Mouse (Mus musculus): ENCODE results near the gene Fsd1.

The Fsd1 gene

DNA sequence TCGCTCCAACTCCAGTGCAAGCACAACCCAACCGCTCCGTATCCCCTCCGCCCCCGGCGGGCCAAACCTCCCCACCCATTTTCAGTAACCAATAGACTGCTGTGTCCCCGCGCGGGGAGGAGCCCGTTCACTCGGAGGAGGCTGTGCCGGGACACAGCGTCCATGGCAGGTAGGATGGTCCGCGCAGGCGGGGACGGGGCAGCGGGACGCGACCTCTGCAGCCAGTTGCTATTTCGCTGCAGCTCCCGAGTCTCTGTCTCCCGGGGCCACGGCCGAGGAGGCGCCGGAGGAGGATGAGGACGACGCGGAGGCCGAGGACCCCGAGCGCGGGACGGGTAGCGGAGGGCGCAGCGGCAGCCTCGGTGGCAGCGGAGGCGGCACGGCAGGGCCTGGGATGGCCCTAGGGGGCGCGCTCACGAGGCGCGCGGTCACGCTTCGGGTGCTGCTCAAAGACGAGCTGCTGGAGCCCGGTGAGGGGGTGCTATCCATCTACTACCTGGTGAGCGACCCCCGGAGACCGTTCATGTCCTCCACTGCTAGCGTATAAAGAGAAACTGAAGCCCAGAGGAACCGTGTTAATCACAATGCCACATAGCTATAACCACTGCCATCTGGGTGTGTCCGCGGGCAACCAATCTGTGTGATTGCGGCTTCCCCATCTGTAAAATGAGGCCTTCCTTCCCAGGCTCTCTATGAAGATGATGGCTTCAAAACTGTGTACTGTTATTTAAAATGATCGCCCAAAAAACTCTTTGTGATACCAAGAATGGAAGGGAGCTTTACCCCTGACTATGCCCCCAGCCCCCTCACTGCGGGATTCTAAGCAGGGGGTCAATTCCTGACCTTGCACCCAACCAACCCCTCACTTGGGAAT lies 23.0 kb downstream of the Fsd1 start:
- peak; percentile 94 for DNase-seq (ENCODE audit: low read depth, low spot score)

GRCm38 (mm10) chr17:56009962-56010240 lies 23.6 kb downstream of the Fsd1 start:
- DNase-seq (ENCODE audit: low read depth, low spot score) = no peak

DNA sequence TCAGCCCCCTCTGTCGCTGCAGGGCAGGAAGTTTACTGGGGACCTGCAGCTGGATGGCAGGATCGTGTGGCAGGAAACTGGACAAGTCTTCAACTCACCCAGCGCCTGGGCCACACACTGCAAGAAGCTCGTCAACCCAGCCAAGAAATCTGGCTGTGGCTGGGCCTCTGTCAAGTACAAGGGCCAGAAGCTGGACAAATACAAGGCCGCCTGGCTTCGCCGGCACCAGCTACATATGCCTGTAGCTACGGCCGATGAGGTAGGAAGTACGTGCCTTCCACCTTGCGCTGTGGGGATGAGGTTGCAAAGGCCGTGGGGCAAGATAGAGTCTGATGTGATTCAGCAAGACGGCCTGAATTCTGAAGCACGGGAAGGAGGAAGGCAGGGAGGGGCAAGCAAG lies 23.9 kb downstream of the Fsd1 start:
- no peak for DNase-seq (ENCODE audit: low read depth, low spot score)

DNA sequence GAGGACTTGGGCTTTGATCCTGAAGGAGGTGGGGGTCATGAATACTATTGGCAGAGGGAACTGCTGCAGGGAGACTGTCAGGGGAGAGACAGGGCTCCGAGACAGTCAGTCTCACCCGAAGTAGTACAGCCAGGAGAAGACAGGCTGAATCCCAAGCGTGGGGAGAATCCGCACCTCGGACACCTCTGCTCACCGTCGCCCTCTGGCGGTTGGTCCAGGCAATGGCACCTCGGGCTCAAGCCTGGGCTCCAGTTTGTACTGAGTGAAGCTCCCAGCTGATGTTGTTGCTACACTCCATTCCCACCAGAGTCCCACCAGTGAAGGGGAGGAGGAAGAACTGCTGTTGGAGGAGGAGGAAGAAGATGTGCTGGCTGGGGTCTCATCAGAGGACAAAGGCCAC lies 24.4 kb downstream of the Fsd1 start:
- peak; percentile 72 for DNase-seq (ENCODE audit: low read depth, low spot score)

DNA sequence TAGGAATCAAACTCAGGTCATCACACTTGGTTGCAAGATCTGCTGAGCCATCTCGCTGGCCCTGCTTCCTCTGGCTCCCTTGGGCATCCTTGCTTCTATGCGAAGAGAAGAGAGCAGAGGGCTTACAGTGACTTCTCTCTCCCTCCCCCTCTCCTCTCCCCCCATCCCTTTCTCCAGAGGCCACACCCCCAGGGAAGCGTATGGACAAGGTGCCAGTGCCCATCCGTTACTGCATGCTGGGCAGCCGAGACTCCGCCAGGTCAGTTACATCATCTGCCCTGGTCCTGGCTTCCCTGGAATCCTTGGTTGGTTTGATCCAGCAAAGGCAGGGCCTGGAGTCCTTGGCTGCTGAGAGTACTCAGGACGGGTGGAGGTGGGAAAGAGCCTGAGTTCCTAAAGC lies 25.1 kb downstream of the Fsd1 start:
- no peak for DNase-seq (ENCODE audit: low read depth, low spot score)

DNA sequence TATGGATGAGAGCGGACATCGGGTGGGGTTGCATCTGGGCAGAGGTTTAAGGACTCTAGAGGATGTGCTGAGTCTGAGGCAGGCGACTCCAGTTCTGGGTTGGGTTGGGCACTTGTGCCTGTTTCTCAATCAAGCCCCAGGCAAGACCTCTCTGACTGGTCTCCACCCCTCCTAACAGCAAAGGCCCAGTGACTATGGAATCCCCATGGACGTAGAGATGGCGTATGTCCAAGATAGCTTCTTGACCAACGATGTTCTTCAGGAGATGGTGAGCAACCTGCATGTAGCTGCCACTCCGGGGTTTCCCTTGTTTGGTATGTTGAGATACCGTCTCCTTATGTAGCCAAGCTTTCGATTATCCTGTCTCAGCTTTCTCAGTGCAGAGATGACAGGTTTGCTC lies 29.0 kb downstream of the Fsd1 start:
- no peak for DNase-seq (ENCODE audit: low read depth, low spot score)

- DNase-seq (ENCODE audit: low read depth, low spot score) = no peak
Observed at GRCm38 (mm10) chr17:56016382-56016781, 30.1 kb downstream of the Fsd1 start.

GRCm38 (mm10) chr17:56016793-56017785 lies 30.8 kb downstream of the Fsd1 start:
- no peak for DNase-seq (ENCODE audit: low read depth, low spot score)

- no peak for DNase-seq (ENCODE audit: low read depth, low spot score)
Observed at GRCm38 (mm10) chr17:56017848-56018247, 31.5 kb downstream of the Fsd1 start.

GRCm38 (mm10) chr17:56018347-56019131 lies 32.2 kb downstream of the Fsd1 start:
- DNase-seq (ENCODE audit: low read depth, low spot score) = peak; percentile 82

- no peak for DNase-seq (ENCODE audit: low read depth, low spot score)
Observed at GRCm38 (mm10) chr17:56020400-56021084, 34.2 kb downstream of the Fsd1 start.

GRCm38 (mm10) chr17:56021161-56021910 lies 35.0 kb downstream of the Fsd1 start:
- no peak for DNase-seq (ENCODE audit: low read depth, low spot score)

DNA sequence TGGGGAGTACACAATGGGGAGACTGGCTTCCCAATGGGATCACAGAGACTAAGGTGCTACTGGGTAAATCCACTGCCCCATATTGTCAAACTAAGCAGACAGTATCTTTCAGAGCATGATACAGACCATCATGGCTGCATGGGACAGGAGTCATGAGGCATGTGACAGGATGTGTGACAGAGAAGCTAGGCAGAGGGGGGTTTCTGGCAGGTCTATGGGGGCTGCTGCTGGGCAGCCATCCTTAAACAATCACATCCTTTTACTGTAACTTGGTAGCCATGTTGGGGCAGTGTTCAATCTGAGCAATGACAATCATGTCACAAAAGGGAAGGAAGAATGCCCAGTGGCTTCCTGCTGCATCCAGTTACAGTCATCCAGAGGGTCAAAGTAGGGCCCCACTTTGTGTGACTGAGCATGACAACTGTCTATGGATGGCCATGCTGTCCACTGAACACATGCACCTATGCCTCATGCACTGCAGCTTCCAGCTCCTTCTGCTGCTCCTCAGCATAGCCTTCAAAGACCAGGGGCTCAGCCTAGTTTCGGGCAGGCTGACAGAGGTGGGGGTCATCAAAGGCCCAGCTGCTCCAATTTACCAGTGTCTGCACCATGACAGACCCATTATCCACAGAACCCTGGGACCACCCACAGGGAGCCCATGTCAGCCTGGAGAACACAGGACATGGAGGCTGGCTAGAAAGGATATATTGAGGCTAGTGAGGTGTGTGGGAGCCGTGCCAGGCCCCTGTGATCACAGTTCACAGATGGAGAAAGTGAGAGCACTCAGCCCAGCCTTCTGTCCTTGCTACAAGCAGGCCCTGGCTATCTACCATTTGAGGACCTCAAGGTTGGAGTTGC lies 36.1 kb downstream of the Fsd1 start:
- DNase-seq (ENCODE audit: low read depth, low spot score) = no peak

- DNase-seq (ENCODE audit: low read depth, low spot score) = no peak
Observed at GRCm38 (mm10) chr17:56022989-56023290, 36.6 kb downstream of the Fsd1 start.

DNA sequence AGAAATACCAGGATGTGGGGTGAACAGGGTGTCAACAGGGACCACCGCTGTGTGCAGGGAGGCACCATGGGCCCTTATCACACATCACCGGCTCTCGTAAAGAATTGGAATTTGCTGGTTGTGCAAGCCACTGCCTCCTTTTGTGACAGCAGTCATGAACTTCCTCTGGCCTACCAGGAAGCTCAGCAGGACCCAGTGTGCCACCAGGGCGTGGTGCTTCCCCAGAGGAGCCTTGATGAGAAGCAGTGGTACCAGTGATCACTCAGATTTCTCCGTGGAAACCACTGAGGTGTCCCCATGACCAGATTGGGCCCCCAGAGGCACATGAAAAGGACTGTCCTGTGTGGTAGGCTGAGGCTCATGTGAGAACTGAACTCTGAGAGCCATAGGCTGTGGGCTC lies 37.1 kb downstream of the Fsd1 start:
- no peak for DNase-seq (ENCODE audit: low read depth, low spot score)

- no peak for DNase-seq (ENCODE audit: low read depth, low spot score)
Observed at GRCm38 (mm10) chr17:56024476-56024875, 38.2 kb downstream of the Fsd1 start.

GRCm38 (mm10) chr17:56024931-56025330 lies 38.6 kb downstream of the Fsd1 start:
- DNase-seq (ENCODE audit: low read depth, low spot score) = no peak

- DNase-seq (ENCODE audit: low read depth, low spot score) = no peak
Observed at GRCm38 (mm10) chr17:56026303-56026702, 40.0 kb downstream of the Fsd1 start.

DNA sequence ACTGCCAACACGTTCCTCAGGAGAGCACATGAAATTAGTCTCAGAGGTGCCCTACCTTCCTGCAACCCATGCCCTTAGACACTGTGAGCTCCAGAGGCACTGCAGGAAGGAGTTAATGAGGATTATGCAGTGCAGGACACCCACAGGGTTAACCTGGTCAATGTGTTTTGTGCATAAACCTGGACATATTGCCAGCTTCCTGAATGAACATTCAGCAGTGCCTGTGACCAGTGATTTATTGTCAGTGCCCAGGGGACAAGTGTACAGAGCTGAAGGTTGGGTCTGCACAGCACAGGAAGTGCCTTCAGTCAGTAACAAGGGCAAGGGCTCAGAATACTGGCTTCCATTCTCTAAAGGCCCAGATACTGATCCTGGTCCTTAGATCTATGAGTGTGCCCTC lies 40.6 kb downstream of the Fsd1 start:
- no peak for DNase-seq (ENCODE audit: low read depth, low spot score)
